Mouse (Mus musculus) CD4-positive, CD25-positive, alpha-beta regulatory T cell (primary cell): Measurements from ENCODE around the gene Rpl26. TPM values are rescaled to one million over a fixed set of nuclear protein-coding genes. Genes with fewer than 3 reads are reported as not detected.

ENCODE experiments used
- polyA plus RNA-seq: library from polyadenylated mRNA; unstranded; fragments of 100-300 nt; shearing (Covaris generic); gene quantifications from one replicate; pipeline ENCODE4 v1.2.1, GENCODE M21; 2017

The Rpl26 gene
- polyA plus RNA-seq: 809 TPM

GRCm38 (mm10) chr11:68901351-68902046 is at the start of gene Rpl26:
TSS of gene Rpl26 (plus strand) at chr11:68901583.

GRCm38 (mm10) chr11:68871748-68872147 is 29.6 kb upstream of the Rpl26 start, which contains the start of gene Ndel1:
TSS of gene Ndel1 (minus strand) at chr11:68871858.

GRCm38 (mm10) chr11:68888253-68888652 is 13.1 kb upstream of the Rpl26 start, which contains the start of gene Rnf222:
TSS of gene Rnf222 (plus strand) at chr11:68888553.

GRCm38 (mm10) chr11:68926981-68927380 is 25.6 kb downstream of the Rpl26 start, which contains the start of gene Odf4:
TSS of gene Odf4 (minus strand) at chr11:68927081.

Other genes starting within 250 kb of the Rpl26 start
- 2.5 TPM for gene Myh10, start 210.0 kb upstream of the Rpl26 start, polyA plus RNA-seq
- gene Ndel1, start 29.7 kb upstream of the Rpl26 start, polyA plus RNA-seq: 61.1 TPM
- gene Rnf222, start 13.0 kb upstream of the Rpl26 start, polyA plus RNA-seq: not detected
- not detected for gene Odf4, start 25.5 kb downstream of the Rpl26 start, polyA plus RNA-seq
- 0.17 TPM for gene Arhgef15, start 55.9 kb downstream of the Rpl26 start, polyA plus RNA-seq
- gene Slc25a35, start 66.5 kb downstream of the Rpl26 start, polyA plus RNA-seq: 9.9 TPM
- 37.1 TPM for gene Rangrf, start 73.6 kb downstream of the Rpl26 start, polyA plus RNA-seq
- gene Pfas, start 106.9 kb downstream of the Rpl26 start, polyA plus RNA-seq: 3.8 TPM
- gene Ctc1, start 114.3 kb downstream of the Rpl26 start, polyA plus RNA-seq: 23.1 TPM
- 4.2 TPM for gene Aurkb, start 144.1 kb downstream of the Rpl26 start, polyA plus RNA-seq
- 7.2 TPM for gene Borcs6, start 158.1 kb downstream of the Rpl26 start, polyA plus RNA-seq
- gene Tmem107, start 169.2 kb downstream of the Rpl26 start, polyA plus RNA-seq: 1.7 TPM
- gene Vamp2, start 186.9 kb downstream of the Rpl26 start, polyA plus RNA-seq: 139 TPM
- gene Per1, start 193.6 kb downstream of the Rpl26 start, polyA plus RNA-seq: 8.9 TPM
- gene Hes7, start 218.8 kb downstream of the Rpl26 start, polyA plus RNA-seq: not detected
- gene 9130213A22Rik, start 221.0 kb downstream of the Rpl26 start, polyA plus RNA-seq: not detected
- 0.08 TPM for gene Aloxe3, start 224.3 kb downstream of the Rpl26 start, polyA plus RNA-seq